Mouse (Mus musculus) testis, adult 2 months (tissue): ENCODE data around the gene Slc22a16.

Experiments used
- CTCF ChIP-seq: fragments of 200-500 bp; IDR thresholded peaks from 2 replicates; pipeline ENCODE4 v1.5.1; 2012; ENCODE audit warnings: low read depth, mild to moderate bottlenecking, inconsistent platforms, low read length, moderate library complexity; ENCODE audit not compliant: control insufficient read depth, insufficient read depth, insufficient replicate concordance
- POLR2A ChIP-seq: fragments of 200-500 bp; IDR thresholded peaks from 2 replicates; pipeline ENCODE4 v1.6.1; 2012; ENCODE audit warnings: low read depth, mild to moderate bottlenecking, inconsistent platforms, low read length, moderate library complexity; ENCODE audit not compliant: control insufficient read depth

GRCm38 (mm10) chr10:40525616-40526155 lies 44.5 kb upstream of the Slc22a16 start:
- TF ChIP-seq CTCF (no peak), POLR2A (no peak)
